Mouse (Mus musculus): ENCODE measurements around the gene Hoxc6.

DNA sequence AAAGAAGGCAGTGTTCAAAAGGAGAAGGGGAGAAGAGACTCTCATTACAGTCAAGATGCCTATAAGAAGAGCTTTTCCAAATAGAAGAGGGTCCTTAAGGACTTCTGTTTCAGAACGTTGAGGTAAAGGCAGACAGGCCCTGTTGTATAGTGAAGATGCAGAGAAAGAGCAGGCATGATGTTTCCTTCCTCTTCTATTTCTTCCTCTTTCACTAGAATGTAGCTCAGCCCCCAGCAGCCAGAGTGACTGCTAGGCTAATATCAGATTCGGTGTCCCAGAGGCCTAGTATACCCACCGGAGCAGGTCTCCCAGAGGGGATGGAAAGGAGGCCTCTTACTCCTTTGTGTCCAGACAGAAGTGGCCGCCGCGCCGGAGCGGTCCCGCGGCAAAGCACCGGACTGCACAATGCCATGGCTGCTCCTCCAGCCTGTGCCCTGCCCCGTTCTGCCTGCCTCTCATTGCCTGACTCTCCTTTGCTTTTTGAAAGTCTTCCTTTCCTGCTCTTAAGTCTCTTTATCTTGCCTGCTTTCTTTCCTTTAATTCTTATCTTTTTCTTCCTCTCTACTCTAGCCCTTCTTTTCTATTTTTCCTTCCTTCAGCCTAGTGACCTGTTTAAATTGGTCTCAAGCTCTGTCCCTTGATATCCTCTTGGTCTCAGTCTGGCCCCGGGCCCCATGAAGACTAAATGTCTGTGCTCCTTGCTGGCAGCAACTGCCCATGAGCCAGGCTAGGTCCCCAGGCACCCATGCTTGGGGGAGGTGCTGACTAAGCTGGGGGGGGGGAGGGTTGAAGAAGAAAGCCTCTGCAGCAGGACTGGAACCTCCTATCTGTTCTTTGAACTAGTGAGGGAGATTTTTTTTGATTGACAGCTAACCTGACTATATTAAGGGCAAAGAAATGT, 19.2 kb upstream of the Hoxc6 start:
- TF ChIP-seq EP300 (IDR thresholded peaks at IDR 0.05; ENCODE audit: low read depth) (no peak), CTCF (IDR thresholded peaks at IDR 0.05; ENCODE audit: low read depth) (no peak)

Data from liver, postnatal 0 days (tissue).